In the genomic region with DNA sequence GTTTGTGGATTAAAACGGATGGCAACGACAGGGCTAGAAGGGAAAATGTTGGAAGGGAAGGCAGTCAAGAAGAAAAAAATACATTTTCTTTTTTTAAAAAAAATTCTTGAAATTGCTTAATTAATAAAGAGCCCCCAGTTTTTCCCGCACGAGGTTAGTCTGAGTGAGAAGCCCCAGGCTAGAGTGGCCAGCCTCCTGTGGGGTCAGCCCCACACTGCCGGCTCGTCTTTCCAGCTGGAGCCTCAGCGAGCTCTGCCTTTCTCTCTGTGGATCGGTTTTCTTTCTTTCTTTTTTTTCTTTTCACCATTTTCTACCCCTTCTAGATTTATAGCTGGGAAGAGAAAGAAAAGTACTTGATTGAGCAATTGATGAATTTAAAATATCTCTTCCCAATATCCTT, we compare ENCODE assay signal across 9 mouse cellular contexts. TPM values are rescaled to one million over a fixed set of nuclear protein-coding genes. Genes with fewer than 3 reads are reported as not detected.
DNase-seq lines count a peak whose midpoint lies in the region; ATAC-seq and TF ChIP-seq lines count a peak whose summit lies in the region.
"Had no signal": no experiment of that assay in that cellular context is flagged by ENCODE, and none has a peak within 500 bp of the region (broad histone marks: within the 10 kb centered on the region; RNA-seq: fewer than 3 reads in every experiment).

No protein-coding gene starts in this region.

- H3K36me3 ChIP-seq in C2C12 (ENCODE audit: control insufficient read depth, insufficient read depth) = no peaks in the 10 kb centered on the region
- no peaks in the 10 kb centered on the region for H3K36me3 ChIP-seq in forebrain, postnatal 0 days (ENCODE audit: insufficient read depth)
- no peaks in the 10 kb centered on the region for H3K36me3 ChIP-seq in liver, embryonic 15.5 days (replicated peaks)

- peaks cover 35% of the 10 kb centered on the region for H3K4me1 ChIP-seq in forebrain, postnatal 0 days (ENCODE audit: insufficient read depth)
- H3K4me1 ChIP-seq in liver, embryonic 15.5 days (replicated peaks) = peaks cover 77% of the 10 kb centered on the region

- H3K4me2 ChIP-seq in forebrain, postnatal 0 days (ENCODE audit: low read depth) = peak overlapping the region; percentile 97
- H3K4me2 ChIP-seq in liver, embryonic 15.5 days = peak overlapping the region; percentile 83

- peak; percentile 39 to 52 for DNase-seq in cerebellum, postnatal 14 days
- DNase-seq in forebrain, postnatal 0 days = no peak
- no peak for DNase-seq in urinary bladder, adult 2 months (ENCODE audit: low spot score)
- DNase-seq in left cerebral cortex, postnatal 25 days (ENCODE audit: low spot score in 2 of 2) = no peak
- no peak for DNase-seq in left cerebral cortex, adult 8-10 months (ENCODE audit: low spot score in 2 of 2)
- DNase-seq: right cerebral cortex, postnatal 25 days had no signal

- H3K9me3 ChIP-seq in forebrain, postnatal 0 days (ENCODE audit: low read length) = no peaks in the 10 kb centered on the region
- no peaks in the 10 kb centered on the region for H3K9me3 ChIP-seq in liver, embryonic 15.5 days (replicated peaks)

- intact Hi-C loops in left cerebral cortex, postnatal 25 days (cut with DNase I) = no loop called here

- H3K27me3 ChIP-seq in C2C12 (ENCODE audit: control insufficient read depth, insufficient read depth, insufficient read length) = no peaks in the 10 kb centered on the region
- H3K27me3 ChIP-seq in forebrain, postnatal 0 days (ENCODE audit: insufficient read depth, low read length) = no peaks in the 10 kb centered on the region
- H3K27me3 ChIP-seq in liver, embryonic 15.5 days = peaks cover 89% of the 10 kb centered on the region

- 13% methylated on average over 8 of the region's 8 CpGs for WGBS in forebrain, postnatal 0 days
- 24% methylated on average over 8 of the region's 8 CpGs for WGBS in liver, embryonic 15.5 days (ENCODE audit: insufficient replicate concordance)

- peaks cover 84% of the 10 kb centered on the region for H3K79me3 ChIP-seq in C2C12 (ENCODE audit: low read depth)

- no peak for ATAC-seq in cerebellum, adult (ENCODE audit: insufficient number of reproducible peaks, low FRiP score, low TSS enrichment)
- ATAC-seq in forebrain, postnatal 0 days = no peak
- ATAC-seq in liver, embryonic 15.5 days (ENCODE audit: insufficient read depth) = no peak

- peak overlapping the region; percentile 71 for H3K4me3 ChIP-seq in C2C12 (ENCODE audit: insufficient read depth, poor library complexity, severe bottlenecking)
- H3K4me3 ChIP-seq in forebrain, postnatal 0 days (ENCODE audit: low read depth, low read length) = peak overlapping the region; percentile 94
- peak overlapping the region; percentile 60; the same call in 1 of the 2 replicates for H3K4me3 ChIP-seq in liver, embryonic 15.5 days (replicated peaks)

- peaks cover 100% of the 10 kb centered on the region for H3K79me2 ChIP-seq in C2C12 (ENCODE audit: control insufficient read depth, insufficient read depth)

- TF ChIP-seq CTCF in C2C12 (IDR thresholded peaks at IDR 0.05; ENCODE audit: control insufficient read depth, insufficient read depth, insufficient read length) = no peak
- TF ChIP-seq CTCF in forebrain, postnatal 0 days (IDR thresholded peaks at IDR 0.05; ENCODE audit: low read depth) = no peak

- peak overlapping the region; percentile 19 for H3ac ChIP-seq in C2C12 (ENCODE audit: control insufficient read depth, insufficient read length, low read depth)

- H3K27ac ChIP-seq in forebrain, postnatal 0 days (ENCODE audit: low read depth, low read length) = peak overlapping the region; percentile 96
- no peak overlapping the region for H3K27ac ChIP-seq in liver, embryonic 15.5 days (replicated peaks)

- peak overlapping the region; percentile 99 for H3K9ac ChIP-seq in forebrain, postnatal 0 days
- H3K9ac ChIP-seq in liver, embryonic 15.5 days = no peak overlapping the region

TF ChIP-seq in C2C12, 6 proteins besides CTCF, POLR2A, EP300 and RAD21:
- TF ChIP-seq FOSL1 (IDR thresholded peaks at IDR 0.05; ENCODE audit: insufficient read depth, low read length, poor library complexity, severe bottlenecking) (no peak), MYOD1 (IDR thresholded peaks at IDR 0.05; ENCODE audit: control insufficient read depth, insufficient read length, low read depth) (no peak), USF1 (IDR thresholded peaks at IDR 0.05; ENCODE audit: low read depth) (no peak), CEBPB (IDR thresholded peaks at IDR 0.05; ENCODE audit: low read depth) (no peak), MYOG (IDR thresholded peaks at IDR 0.05; ENCODE audit: control insufficient read depth, extremely low read depth, insufficient read length) (no peak), MAX (IDR thresholded peaks at IDR 0.05) (no peak)

RNA-seq across cellular contexts. Expression of a gene that starts 5.6 kb away (rescaled TPM):
- 10.8 TPM for polyA plus RNA-seq in C2C12 (2012; fragmentation: generic; extraction: Trizol)
- total RNA-seq in forebrain, postnatal 0 days (2014; rRNA removed) = 19.3 and 26.5 TPM in 2 replicates
- polyA plus RNA-seq in forebrain, postnatal 0 days (2015; fragmentation: Nextera tagmentation; extraction: Ambion mirVana) = 3.9 and 6.5 TPM in 2 replicates
- polyA plus RNA-seq in liver, embryonic 15.5 days (2015; fragmentation: Nextera tagmentation; extraction: Ambion mirVana) = 0.91 and 1.0 TPM in 2 replicates
- polyA plus RNA-seq in urinary bladder, adult 2 months (2012; rRNA removed) = 4.3 and 8.2 TPM in 2 replicates
- 10 to 100 TPM; 16.3 to 21.9 TPM for total RNA-seq in left cerebral cortex, postnatal 25 days (2021)
- total RNA-seq in left cerebral cortex, adult 8-10 months (2022) = 10 to 100 TPM; 20.8 to 23.0 (median 21.6) TPM

Comparison
In these comparisons a context has a peak if more than half of its experiments do, and no peak if none do; other contexts are left out.
1. DNase-seq: peak in cerebellum, postnatal 14 days (2 of 2); none in forebrain, postnatal 0 days (single experiment), urinary bladder, adult 2 months (single experiment), left cerebral cortex, postnatal 25 days (0 of 2) and left cerebral cortex, adult 8-10 months (0 of 2).
2. Peak in every context shown above with its lines, with median percentiles within 50 percentile points of each other: H3K4me3 ChIP-seq.